Mouse (Mus musculus): ENCODE data around the gene Ehf.

DNA sequence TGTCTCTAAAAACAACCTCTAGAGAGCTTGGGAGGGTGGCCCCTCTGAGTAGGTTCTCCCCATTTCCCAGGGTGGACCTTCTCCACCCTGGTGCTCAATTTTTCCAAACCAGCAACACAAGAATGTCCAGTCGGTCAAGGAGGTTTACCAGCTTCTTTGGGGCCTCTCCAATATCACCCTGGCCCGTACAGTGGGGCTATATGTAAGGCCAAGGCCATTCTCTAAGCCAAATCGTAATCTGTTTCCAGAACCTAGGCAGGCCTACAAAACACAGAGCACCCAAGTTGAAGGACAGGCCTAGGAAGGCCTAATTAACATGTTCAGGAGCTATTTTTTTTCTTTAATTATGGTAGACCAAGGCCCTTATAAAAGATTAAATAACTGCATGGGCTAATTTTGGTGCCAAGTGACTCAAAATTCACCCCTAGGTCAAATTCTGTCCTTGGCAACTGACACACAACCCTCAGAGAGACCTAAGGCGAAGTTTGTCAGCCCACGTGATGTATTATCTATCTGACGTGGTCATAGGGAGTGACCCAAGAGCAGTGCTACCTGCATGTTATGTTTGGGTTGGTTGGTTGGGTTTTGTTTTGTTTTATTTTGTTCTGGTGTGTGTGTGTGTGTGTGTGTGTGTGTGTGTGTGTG is 27.6 kb downstream of the Ehf start:
- TF ChIP-seq CTCF (IDR thresholded peaks at IDR 0.05; ENCODE audit: control insufficient read depth, insufficient read depth, low read length) (no peak), POLR2A (IDR thresholded peaks at IDR 0.05; ENCODE audit: borderline replicate concordance, control insufficient read depth, low read depth, low read length) (no peak)
